Mouse (Mus musculus): ENCODE data around the gene Supt5.

DNA sequence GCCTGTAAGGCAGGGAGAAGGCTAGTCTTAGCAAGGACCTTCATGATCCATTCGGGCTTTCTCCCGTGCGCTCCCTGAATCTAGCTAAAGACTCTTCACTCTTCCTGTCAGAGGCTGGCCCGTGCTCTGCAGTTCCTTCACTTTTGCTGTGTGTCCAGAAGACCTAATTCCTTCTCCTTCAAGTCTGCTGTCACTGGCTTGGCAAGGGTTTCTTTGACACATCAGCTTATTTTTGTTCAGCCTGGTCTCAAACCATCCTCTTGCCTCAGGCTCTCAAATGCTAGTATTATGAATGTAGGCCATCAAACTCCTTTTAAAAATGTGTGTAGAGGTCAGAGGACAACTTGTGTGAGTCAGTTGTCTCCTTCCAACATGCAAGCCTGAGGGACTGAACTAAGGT, 45.1 kb upstream of the Supt5 start:
- TF ChIP-seq CTCF (IDR thresholded peaks at IDR 0.05; ENCODE audit: borderline replicate concordance, insufficient read depth, low read length) (no peak), POLR2A (IDR thresholded peaks at IDR 0.05; ENCODE audit: low read depth, low read length) (no peak)

Measured in embryonic fibroblast, embryonic 13.5 days (primary cell).